Mouse (Mus musculus) induced T-regulatory cell, adult 2 months (primary cell): ENCODE data around the gene Pdf.
A peak's percentile ranks its signal among the peaks of the same experiment; 100 is the strongest.

Experiments used
- DNase-seq: peaks from one replicate; pipeline ENCODE4 v3.0.0-alpha.2; 2012; ENCODE audit warnings: low read depth

Pdf gene

GRCm38 (mm10) chr8:107048061-107048941, at the start of gene Pdf:
Gene Pdf (minus strand): TSS chr8:107048614.
- peak; percentile 88 for DNase-seq

- DNase-seq, result peak; percentile 94
Observed at GRCm38 (mm10) chr8:107096366-107097036, 48.1 kb upstream of the Pdf start, which contains the start of gene Terf2. Gene Terf2 (minus strand): TSS chr8:107096547.

- DNase-seq, result peak; percentile 82
Observed at GRCm38 (mm10) chr8:107095717-107096365, 47.4 kb upstream of the Pdf start.

- DNase-seq, result no peak
Observed at GRCm38 (mm10) chr8:107090531-107090930, 42.1 kb upstream of the Pdf start.

GRCm38 (mm10) chr8:107088526-107089063, 40.2 kb upstream of the Pdf start:
- DNase-seq, result no peak

- DNase-seq, result no peak
Observed at GRCm38 (mm10) chr8:107086018-107086417, 37.6 kb upstream of the Pdf start.

- DNase-seq, result peak; percentile 54
Observed at GRCm38 (mm10) chr8:107085358-107085757, 36.9 kb upstream of the Pdf start.

GRCm38 (mm10) chr8:107076239-107076888, 27.9 kb upstream of the Pdf start:
- no peak for DNase-seq

- no peak for DNase-seq
Observed at GRCm38 (mm10) chr8:107074128-107074527, 25.7 kb upstream of the Pdf start.

GRCm38 (mm10) chr8:107073706-107074105, 25.3 kb upstream of the Pdf start:
- no peak for DNase-seq

- no peak for DNase-seq
Observed at GRCm38 (mm10) chr8:107065511-107066496, 17.4 kb upstream of the Pdf start, which contains the start of gene Tmed6. Gene Tmed6 (minus strand): TSS chr8:107065644.

GRCm38 (mm10) chr8:107062613-107063012, 14.2 kb upstream of the Pdf start:
- no peak for DNase-seq

- DNase-seq, result no peak
Observed at GRCm38 (mm10) chr8:107056973-107057369, 8.6 kb upstream of the Pdf start.

GRCm38 (mm10) chr8:107056076-107056972, 7.9 kb upstream of the Pdf start, which contains the start of the genes Cog8 and Nip7:
Gene Cog8 (minus strand): TSS chr8:107056689.
Gene Nip7 (plus strand): TSS chr8:107056877.
- DNase-seq, result peak; percentile 98

- no peak for DNase-seq
Observed at GRCm38 (mm10) chr8:107052046-107052445, 3.6 kb upstream of the Pdf start.

GRCm38 (mm10) chr8:107049480-107049879, 1.1 kb upstream of the Pdf start:
- DNase-seq, result no peak

- DNase-seq, result no peak
Observed at GRCm38 (mm10) chr8:107046976-107047375, 1.4 kb downstream of the Pdf start.

GRCm38 (mm10) chr8:107045478-107045877, 2.9 kb downstream of the Pdf start:
- no peak for DNase-seq

- no peak for DNase-seq
Observed at GRCm38 (mm10) chr8:107040632-107041031, 7.8 kb downstream of the Pdf start.
